Mouse (Mus musculus): ENCODE results near the gene Gng8. TPM values are rescaled to one million over a fixed set of nuclear protein-coding genes. Genes with fewer than 3 reads are reported as not detected.

The Gng8 gene
- polyA plus RNA-seq, 1 experiment: 27.7 TPM

- Histone ChIP-seq H3K4me1 (ENCODE audit: control insufficient read depth, insufficient read depth, low read length) (peaks cover 6% of the 10 kb centered on the region), H3K4me3 (replicated peaks; ENCODE audit: extremely low read depth, low read depth, low read length) (peak overlapping the region; percentile 57)
- DNase-seq: no peak
- no peak for TF ChIP-seq CTCF (IDR thresholded peaks at IDR 0.05; ENCODE audit: insufficient read depth, low read length)
- TF ChIP-seq POLR2A (IDR thresholded peaks at IDR 0.05; ENCODE audit: borderline replicate concordance, extremely low read depth, low read depth, low read length): no peak
- 6% methylated on average over 22 of the region's 22 CpGs for WGBS
These were observed 53.3 kb downstream of the Gng8 start for GRCm38 (mm10) chr7:16944808-16945315.

Other genes starting within 250 kb of the Gng8 start
- not detected in 2 replicates for gene Ceacam15, start 216.1 kb upstream of the Gng8 start, polyA plus RNA-seq (2012; rRNA removed)
- gene Ceacam9, start 169.9 kb upstream of the Gng8 start, polyA plus RNA-seq (2012; rRNA removed): not detected in 2 replicates
- 206 and 228 TPM in 2 replicates for gene Ap2s1, start 153.4 kb upstream of the Gng8 start, polyA plus RNA-seq (2012; rRNA removed)
- 190 and 201 TPM in 2 replicates for gene Slc1a5, start 110.4 kb upstream of the Gng8 start, polyA plus RNA-seq (2012; rRNA removed)
- gene Strn4, start 75.9 kb upstream of the Gng8 start, polyA plus RNA-seq (2012; rRNA removed): 164 and 180 TPM in 2 replicates
- gene Fkrp, start 75.1 kb upstream of the Gng8 start, polyA plus RNA-seq (2012; rRNA removed): 41.7 and 42.0 TPM in 2 replicates
- 97.2 and 121 TPM in 2 replicates for gene Prkd2, start 48.9 kb upstream of the Gng8 start, polyA plus RNA-seq (2012; rRNA removed)
- 31.7 and 41.1 TPM in 2 replicates for gene Dact3, start 16.5 kb upstream of the Gng8 start, polyA plus RNA-seq (2012; rRNA removed)
- 9.8 and 10.4 TPM in 2 replicates for gene Ptgir, start 14.7 kb downstream of the Gng8 start, polyA plus RNA-seq (2012; rRNA removed)
- gene Calm3, start 32.3 kb downstream of the Gng8 start, polyA plus RNA-seq (2012; rRNA removed): 279 and 310 TPM in 2 replicates
- 2.0 and 3.2 TPM in 2 replicates for gene Pnmal2, start 52.9 kb downstream of the Gng8 start, polyA plus RNA-seq (2012; rRNA removed)
- gene Pnmal1, start 67.9 kb downstream of the Gng8 start, polyA plus RNA-seq (2012; rRNA removed): not detected in 2 replicates
- gene Gm42372, start 91.3 kb downstream of the Gng8 start, polyA plus RNA-seq (2012; rRNA removed): 0.03 and 0.04 TPM in 2 replicates
- 4.1 and 5.2 TPM in 2 replicates for gene Ccdc8, start 100.9 kb downstream of the Gng8 start, polyA plus RNA-seq (2012; rRNA removed)
- 141 and 153 TPM in 2 replicates for gene Ppp5c, start 136.1 kb downstream of the Gng8 start, polyA plus RNA-seq (2012; rRNA removed)
- gene Hif3a, start 170.6 kb downstream of the Gng8 start, polyA plus RNA-seq (2012; rRNA removed): 1.7 and 5.5 TPM in 2 replicates
- 0.09 TPM in 1 of 2 replicates, not detected in the other for gene Psg16, start 182.3 kb downstream of the Gng8 start, polyA plus RNA-seq (2012; rRNA removed)